Mouse (Mus musculus) retina, embryonic 14.5 days (tissue): ENCODE data around the gene Reep6.

Experiments
- DNase-seq: peaks from one replicate; pipeline ENCODE4 v3.0.0-alpha.2; 2015; ENCODE audit warnings: low spot score

Reep6 gene

DNA sequence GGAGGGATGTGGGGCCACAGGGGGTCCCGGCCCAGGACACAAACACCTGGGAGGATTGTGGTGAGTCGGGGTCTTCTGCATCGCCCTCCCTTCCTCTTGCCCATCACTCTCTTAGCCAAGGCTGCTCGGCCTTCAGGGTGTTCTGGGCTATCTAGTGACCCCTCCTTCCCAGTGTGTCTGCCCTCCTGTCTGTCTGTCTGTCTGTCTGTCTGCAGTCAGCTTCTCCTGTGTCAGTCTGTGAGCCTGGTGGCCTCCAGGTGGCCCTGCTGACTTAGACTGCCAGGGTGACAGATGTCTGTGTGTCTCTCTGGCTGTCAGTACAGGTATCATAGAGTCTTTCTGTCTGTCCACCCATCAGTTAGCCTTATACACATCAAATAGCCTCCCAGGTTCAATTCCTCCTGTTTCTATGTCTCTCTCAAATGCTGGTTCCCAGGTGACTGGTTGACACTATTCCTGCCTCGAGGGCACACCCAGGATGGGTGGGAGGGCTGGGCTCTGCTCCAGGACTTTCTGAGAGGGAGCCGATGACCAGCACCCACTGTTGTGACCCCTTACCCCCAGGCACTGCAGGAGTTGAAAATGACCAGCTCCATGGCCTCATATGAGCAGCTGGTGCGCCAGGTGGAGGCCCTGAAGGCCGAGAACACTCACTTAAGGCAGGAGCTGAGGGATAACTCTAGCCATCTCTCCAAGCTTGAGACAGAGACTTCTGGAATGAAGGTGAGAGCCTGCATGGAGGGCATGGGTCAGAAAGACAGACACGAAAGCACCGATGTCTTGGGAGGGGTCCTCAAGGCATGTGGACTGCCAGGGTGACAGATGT lies 28.3 kb upstream of the Reep6 start:
- DNase-seq = no peak

DNA sequence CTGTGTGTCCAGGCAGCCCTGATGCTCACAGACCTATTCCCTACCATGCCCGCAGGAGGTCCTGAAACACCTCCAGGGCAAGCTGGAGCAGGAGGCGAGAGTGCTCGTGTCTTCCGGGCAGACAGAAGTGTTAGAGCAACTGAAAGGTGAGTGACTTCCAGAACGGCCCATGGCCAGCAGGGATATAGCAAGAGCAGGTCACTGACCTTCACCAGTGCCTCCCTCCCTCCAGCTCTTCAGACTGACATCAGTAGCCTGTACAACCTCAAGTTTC lies 27.7 kb upstream of the Reep6 start:
- DNase-seq = no peak

- peak; percentile 60 for DNase-seq
Measured at GRCm38 (mm10) chr10:80302471-80302881, 27.3 kb upstream of the Reep6 start.

- DNase-seq = no peak
Measured at GRCm38 (mm10) chr10:80304458-80304857, 25.3 kb upstream of the Reep6 start.

GRCm38 (mm10) chr10:80304862-80305261 lies 24.9 kb upstream of the Reep6 start:
- DNase-seq = no peak

- DNase-seq = no peak
Measured at GRCm38 (mm10) chr10:80311560-80311959, 18.2 kb upstream of the Reep6 start.

DNA sequence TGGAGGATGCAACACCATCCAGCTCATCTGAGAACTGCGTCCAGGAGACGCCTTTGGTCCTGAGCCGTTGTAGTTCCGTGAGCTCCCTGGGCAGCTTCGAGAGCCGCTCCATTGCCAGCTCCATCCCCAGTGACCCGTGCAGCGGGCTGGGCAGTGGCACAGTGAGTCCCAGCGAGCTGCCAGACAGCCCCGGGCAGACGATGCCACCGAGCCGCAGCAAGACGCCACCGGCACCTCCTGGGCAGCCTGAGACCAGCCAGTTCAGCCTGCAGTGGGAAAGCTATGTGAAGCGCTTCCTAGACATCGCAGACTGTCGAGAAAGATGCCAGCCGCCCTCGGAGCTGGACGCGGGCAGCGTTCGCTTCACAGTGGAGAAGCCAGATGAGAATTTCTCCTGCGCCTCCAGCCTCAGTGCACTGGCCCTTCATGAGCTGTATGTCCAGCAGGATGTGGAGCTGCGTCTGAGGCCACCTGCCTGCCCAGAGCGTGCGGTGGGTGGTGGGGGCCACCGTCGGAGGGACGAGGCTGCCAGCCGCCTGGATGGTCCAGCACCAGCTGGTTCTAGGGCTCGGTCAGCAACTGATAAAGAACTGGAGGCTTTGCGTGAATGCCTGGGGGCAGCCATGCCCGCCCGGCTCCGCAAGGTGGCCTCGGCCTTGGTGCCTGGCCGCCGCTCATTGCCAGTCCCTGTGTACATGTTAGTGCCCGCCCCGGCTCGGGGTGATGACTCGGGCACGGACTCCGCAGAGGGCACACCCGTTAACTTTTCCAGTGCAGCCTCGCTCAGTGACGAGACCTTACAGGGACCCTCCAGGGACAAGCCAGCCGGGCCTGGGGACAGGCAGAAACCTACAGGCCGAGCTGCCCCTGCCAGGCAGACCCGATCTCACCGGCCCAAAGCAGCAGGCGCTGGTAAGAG lies 16.9 kb upstream of the Reep6 start:
- no peak for DNase-seq

- DNase-seq = no peak
Measured at GRCm38 (mm10) chr10:80313627-80314201, 16.0 kb upstream of the Reep6 start.

- no peak for DNase-seq
Measured at GRCm38 (mm10) chr10:80314494-80315001, 15.2 kb upstream of the Reep6 start.

DNA sequence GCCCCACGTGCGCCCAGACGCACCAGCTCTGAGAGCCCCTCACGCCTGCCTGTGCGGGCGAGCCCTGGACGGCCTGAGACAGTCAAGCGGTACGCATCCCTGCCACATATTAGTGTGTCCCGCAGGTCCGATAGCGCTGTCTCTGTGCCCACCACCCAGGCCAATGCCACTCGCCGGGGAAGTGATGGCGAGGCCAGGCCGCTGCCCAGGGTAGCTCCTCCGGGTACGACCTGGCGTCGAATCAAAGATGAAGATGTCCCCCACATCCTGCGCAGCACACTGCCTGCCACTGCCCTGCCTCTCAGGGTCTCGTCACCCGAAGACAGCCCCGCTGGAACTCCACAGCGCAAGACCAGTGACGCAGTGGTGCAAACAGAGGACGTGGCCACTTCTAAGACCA lies 14.4 kb upstream of the Reep6 start:
- no peak for DNase-seq

DNA sequence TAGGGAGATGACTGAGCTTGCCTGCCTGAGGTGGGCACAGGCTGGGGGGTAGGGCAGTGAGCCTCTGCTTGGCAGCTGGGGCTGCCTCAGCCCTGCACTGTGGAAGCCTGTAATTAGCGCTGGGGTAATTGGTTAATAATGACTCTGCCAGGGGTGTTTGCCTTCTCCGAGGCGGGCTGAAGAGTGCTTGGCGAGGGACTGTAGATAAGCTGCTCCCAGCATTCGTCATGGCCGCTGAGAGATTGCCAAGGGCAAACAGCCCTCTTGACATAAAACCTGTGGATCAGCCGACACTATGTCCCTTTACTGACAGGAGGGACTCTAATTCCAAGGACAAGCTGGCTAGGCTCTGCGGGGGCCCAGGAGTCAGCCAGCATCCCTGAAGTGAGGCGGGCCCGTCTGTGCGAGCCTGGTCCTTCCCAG lies 13.4 kb upstream of the Reep6 start:
- no peak for DNase-seq

DNA sequence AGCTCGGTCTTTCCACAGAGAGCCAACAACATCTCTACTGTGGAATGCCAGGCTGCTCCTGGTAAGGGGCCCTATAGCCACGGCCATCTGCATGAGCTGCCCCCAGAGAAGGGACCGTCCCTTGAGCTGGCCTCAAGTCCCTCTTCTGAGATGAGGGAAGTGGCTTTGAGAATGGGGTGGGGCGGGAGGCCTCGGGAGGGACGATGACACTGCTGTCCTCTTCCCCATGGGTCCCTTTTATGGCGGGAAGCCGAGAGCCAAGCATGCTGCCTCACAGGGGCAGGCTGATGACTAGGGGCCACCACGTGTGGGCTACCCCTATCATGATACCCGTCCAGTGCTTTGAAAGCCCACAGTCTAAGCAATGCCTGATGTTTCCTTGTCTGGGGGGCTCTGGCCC lies 12.7 kb upstream of the Reep6 start:
- DNase-seq = no peak

DNA sequence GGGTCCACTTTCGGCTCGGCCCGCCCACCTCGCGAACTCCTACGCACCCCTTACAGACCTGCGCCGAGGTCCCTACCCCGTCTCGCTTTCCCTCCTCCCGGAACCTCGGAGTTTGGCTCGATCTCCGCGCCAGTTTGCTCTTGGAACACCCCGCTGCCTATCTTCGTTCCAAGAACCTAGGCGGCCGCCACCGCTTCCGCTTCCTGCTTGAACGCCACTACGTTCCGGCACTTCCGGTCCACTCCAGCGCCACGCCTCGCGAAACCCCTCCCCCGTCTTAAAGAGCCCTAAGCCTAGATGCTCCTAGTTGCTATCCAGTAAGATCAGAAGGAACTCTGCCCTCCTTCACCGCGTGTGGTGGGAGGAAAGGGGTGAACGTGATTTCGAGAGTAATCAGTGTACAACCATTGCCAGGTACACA lies 9.4 kb upstream of the Reep6 start, which contains the start of gene 2310011J03Rik:
Gene 2310011J03Rik, minus strand, starts transcription at position 198 of the 421 bp plus-strand sequence.
- DNase-seq = peak; percentile 90

DNA sequence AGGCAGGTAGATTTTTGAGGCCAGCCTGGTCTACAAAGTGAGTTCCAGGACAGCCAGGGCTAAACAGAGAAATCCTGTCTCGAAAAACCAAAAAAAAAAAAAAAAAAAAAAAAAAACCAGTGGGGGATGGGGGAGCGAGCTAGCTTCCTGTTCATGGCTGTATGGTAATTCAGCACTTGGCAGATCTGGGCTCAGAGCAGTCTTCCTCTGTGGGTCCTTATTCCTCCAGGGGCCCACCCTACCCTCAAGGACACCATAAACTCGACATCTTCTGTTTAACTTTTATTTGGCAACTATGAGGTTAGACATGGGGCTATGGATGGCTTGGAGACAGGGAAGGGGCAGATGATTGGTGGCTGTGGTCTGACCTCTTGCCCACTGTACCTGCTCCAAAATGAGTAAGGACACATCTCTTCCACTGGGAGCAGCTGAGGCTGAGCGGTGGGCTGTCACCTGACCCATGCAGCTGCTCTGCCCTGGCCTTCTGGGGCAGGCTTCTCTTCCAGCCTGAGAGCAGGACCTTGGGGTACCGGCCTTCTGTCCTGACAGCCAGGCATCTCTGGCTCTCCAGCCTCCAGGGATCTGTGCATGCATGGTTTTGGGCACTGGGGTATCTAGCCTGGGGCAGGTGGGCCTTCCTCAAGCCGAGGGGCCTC lies 8.6 kb upstream of the Reep6 start:
- no peak for DNase-seq

DNA sequence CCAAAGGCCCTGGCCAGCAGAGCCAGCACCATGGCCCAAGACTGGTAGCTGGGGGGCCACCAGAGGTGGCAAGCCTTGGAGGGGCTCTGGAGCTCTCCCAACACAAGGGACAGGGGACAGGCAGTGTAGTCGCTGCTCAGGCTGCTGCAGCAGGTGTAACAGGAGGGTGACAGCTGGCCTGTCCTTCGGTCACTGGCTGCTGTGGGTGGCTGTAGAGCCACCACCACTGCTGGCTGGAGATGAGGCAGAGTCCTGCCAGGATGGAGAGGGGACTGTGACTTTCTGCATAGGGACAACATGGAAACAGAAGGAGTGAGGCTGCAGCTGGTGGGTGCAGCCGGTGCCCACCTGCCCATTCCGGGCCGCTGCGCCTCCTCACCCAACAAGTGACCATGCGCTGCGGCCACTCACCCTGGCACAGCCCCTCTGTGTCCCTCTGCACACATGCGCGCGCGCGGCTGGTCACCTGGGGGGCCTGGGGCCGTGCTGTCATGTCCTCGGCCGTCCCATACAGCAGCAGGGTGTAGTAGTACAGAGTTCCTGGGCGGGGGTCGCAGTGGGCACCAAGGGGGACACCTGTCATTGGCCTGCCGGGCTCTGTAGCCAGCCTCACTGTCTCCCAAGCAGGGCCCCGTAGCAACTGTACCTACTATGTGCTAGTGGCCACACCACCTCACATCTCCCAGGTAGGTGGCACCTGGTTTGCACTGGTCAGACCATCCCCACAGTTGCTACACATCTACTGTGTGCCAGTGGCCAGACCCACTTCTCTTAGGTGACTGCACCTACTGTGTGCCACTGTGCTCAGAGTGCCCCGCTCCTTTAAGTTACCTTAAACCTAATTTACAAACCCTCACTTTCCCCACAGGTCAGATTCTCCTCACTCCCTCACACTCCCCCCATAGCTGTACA lies 7.8 kb upstream of the Reep6 start:
- no peak for DNase-seq

GRCm38 (mm10) chr10:80322811-80323211 lies 6.9 kb upstream of the Reep6 start:
- peak; percentile 41 for DNase-seq

GRCm38 (mm10) chr10:80323261-80324119 lies 6.3 kb upstream of the Reep6 start:
- peak; percentile 71 for DNase-seq

GRCm38 (mm10) chr10:80324120-80325037 lies 5.4 kb upstream of the Reep6 start:
- DNase-seq = no peak

DNA sequence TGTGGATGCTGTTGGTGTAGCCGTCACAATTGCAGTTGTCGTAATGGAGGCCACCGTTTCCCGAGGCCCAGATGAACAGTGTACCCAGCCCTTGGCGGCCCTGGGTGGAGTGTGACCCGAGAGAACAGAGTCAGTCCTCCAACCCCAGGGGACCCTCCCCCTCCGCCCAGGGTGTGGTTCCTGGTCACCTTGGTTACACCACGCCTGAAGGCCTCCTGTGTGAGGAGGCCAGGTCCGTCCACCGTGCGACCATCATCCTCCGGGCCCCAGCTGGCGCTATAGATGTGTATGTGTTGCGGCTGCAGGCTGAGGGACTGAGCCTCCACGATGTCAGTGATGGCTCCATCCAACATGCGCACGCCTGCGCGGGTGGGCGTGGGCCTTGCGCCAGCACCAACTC lies 4.7 kb upstream of the Reep6 start:
- DNase-seq = no peak
